Mouse (Mus musculus): ENCODE results near the gene Ifnar2. TPM values are rescaled to one million over a fixed set of nuclear protein-coding genes. Genes with fewer than 3 reads are reported as not detected.

Ifnar2 gene
- polyA plus RNA-seq, 1 experiment from 2014 or later, result 39.9 TPM

DNA sequence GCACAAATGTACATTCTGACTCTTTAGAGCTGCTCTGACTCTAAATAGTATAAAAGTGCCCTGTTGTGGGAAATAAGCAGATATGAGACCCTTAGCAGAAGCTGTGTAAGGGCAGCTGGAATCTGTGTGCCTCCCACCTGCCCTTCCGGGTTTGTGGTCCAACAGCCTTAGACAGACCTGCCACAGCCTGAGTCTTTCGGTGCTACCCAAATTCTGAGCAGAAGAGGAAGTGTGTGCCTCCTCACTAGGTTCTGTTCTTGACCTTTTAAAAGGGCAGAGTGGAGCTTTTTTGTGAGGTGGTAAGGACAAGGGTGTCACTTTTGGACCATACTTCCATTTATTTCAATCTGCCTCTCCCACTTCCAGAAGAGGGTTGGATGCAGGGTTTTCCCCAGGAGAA is 79.4 kb downstream of the Ifnar2 start:
- Histone ChIP-seq H3K27ac (replicated peaks) (no peak overlapping the region), H3K36me3 (no peaks in the 10 kb centered on the region), H3K4me3 (no peak overlapping the region), H3K4me2 (no peak overlapping the region), H3K4me1 (replicated peaks) (no peaks in the 10 kb centered on the region), H3K9ac (no peak overlapping the region), H3K27me3 (no peaks in the 10 kb centered on the region), H3K9me3 (no peaks in the 10 kb centered on the region)
- no peak for ATAC-seq (ENCODE audit: low read depth)
- 94% methylated on average over 2 of the region's 2 CpGs for WGBS

DNA sequence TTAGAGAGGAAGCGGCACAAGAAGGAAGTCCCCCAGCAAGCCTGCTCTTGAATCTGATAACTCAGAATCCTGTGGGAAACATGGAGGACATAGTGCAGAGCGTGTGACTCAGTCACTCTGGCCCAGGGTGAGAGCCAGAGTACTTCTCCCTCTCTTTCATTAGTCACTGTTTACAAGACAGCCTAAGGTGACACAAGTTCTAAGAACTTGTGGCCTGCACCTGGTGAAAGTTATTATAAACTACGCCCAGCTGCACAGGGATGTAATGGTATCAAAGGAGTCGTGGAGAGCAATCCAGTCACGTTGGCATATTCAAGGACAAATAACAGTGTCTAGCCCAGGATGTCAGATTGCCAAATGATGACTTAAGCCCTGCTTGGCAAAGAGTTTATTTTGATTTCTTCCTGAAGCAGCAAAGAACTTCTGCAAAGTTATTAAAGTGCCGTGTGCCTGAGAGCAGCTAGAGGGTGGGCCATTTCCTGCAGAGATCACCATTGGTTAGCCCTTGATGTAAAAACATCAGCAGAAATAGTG is 79.8 kb downstream of the Ifnar2 start:
- H3K9ac ChIP-seq, result no peak overlapping the region
- H3K4me2 ChIP-seq, result no peak overlapping the region
- no peaks in the 10 kb centered on the region for H3K9me3 ChIP-seq
- H3K4me1 ChIP-seq (replicated peaks), result no peaks in the 10 kb centered on the region
- H3K36me3 ChIP-seq, result no peaks in the 10 kb centered on the region
- H3K27ac ChIP-seq (replicated peaks), result no peak overlapping the region
- WGBS, result 79% methylated on average over 6 of the region's 6 CpGs
- H3K27me3 ChIP-seq, result no peaks in the 10 kb centered on the region
- no peak for ATAC-seq (ENCODE audit: low read depth)
- no peak overlapping the region for H3K4me3 ChIP-seq

Other genes starting within 250 kb of the Ifnar2 start
- gene Olig2, start 147.3 kb upstream of the Ifnar2 start, polyA plus RNA-seq (2015; fragmentation: Nextera tagmentation; extraction: Ambion mirVana), result 4.5 and 4.6 TPM in 2 replicates
- 20.9 and 26.0 TPM in 2 replicates for gene Olig1, start 103.0 kb upstream of the Ifnar2 start, polyA plus RNA-seq (2015; fragmentation: Nextera tagmentation; extraction: Ambion mirVana)
- gene Gm21970, start 18.9 kb downstream of the Ifnar2 start, polyA plus RNA-seq (2015; fragmentation: Nextera tagmentation; extraction: Ambion mirVana), result not detected in 2 replicates
- gene Il10rb, start 33.4 kb downstream of the Ifnar2 start, polyA plus RNA-seq (2015; fragmentation: Nextera tagmentation; extraction: Ambion mirVana), result 11.8 and 13.1 TPM in 2 replicates
- 46.5 and 50.4 TPM in 2 replicates for gene Ifnar1, start 112.5 kb downstream of the Ifnar2 start, polyA plus RNA-seq (2015; fragmentation: Nextera tagmentation; extraction: Ambion mirVana)
- 59.4 and 75.3 TPM in 2 replicates for gene Ifngr2, start 174.3 kb downstream of the Ifnar2 start, polyA plus RNA-seq (2015; fragmentation: Nextera tagmentation; extraction: Ambion mirVana)
- gene Tmem50b, start 225.0 kb downstream of the Ifnar2 start, polyA plus RNA-seq (2015; fragmentation: Nextera tagmentation; extraction: Ambion mirVana), result 85.6 and 96.8 TPM in 2 replicates
- 6.9 and 7.0 TPM in 2 replicates for gene Dnajc28, start 246.2 kb downstream of the Ifnar2 start, polyA plus RNA-seq (2015; fragmentation: Nextera tagmentation; extraction: Ambion mirVana)

Measured in neural tube, embryonic 13.5 days (tissue).